Mouse (Mus musculus) heart, embryonic 16.5 days (tissue): ENCODE measurements around the gene Tnrc18. TPM values are rescaled to one million over a fixed set of nuclear protein-coding genes. Genes with fewer than 3 reads are reported as not detected.

Source experiments
- ATAC-seq: fragments of 200-750 bp; cut with Nextera tagmentation; replicated peaks from 2 replicates; pipeline ENCODE4 v1.8.0; 2017; ENCODE audit warnings: moderate number of reproducible peaks; ENCODE audit not compliant: insufficient read depth, low FRiP score; ENCODE audit errors: extremely low read depth
- H3K27ac ChIP-seq: fragments of 300-500 bp; sonication (generic); 2 replicates; pipeline ENCODE4 v1.5.1; 2014; ENCODE audit warnings: mild to moderate bottlenecking, low read length, control low read depth, moderate library complexity
- H3K27me3 ChIP-seq: fragments of 300-500 bp; sonication (generic); 2 replicates; pipeline ENCODE4 v1.6.1; 2014; ENCODE audit warnings: low read length, mixed read lengths; ENCODE audit not compliant: control insufficient read depth, insufficient read depth
- H3K36me3 ChIP-seq: fragments of 300-500 bp; sonication (generic); 2 replicates; pipeline ENCODE4 v1.6.1; 2014; ENCODE audit not compliant: control insufficient read depth, insufficient read depth
- H3K4me1 ChIP-seq: fragments of 300-500 bp; sonication (generic); 2 replicates; pipeline ENCODE4 v1.6.1; 2014; ENCODE audit warnings: low read length, mixed read lengths; ENCODE audit not compliant: control insufficient read depth, insufficient read depth
- H3K4me2 ChIP-seq: fragments of 300-500 bp; sonication (generic); 2 replicates; pipeline ENCODE4 v1.6.1; 2014; ENCODE audit warnings: low read depth, mild to moderate bottlenecking, control low read depth, low read length
- H3K4me3 ChIP-seq: fragments of 300-500 bp; sonication (generic); 2 replicates; pipeline ENCODE4 v1.5.1; 2014; ENCODE audit warnings: mild to moderate bottlenecking, control low read depth, low read length
- H3K9ac ChIP-seq: fragments of 300-500 bp; sonication (generic); 2 replicates; pipeline ENCODE4 v1.6.1; 2014; ENCODE audit warnings: low read length, control low read depth
- H3K9me3 ChIP-seq: fragments of 300-500 bp; sonication (generic); replicated peaks from 2 replicates; pipeline ENCODE4 v1.6.1; 2016; ENCODE audit warnings: low read length; ENCODE audit not compliant: control insufficient read depth
- WGBS: fragments of 180-500 bp; shearing (Covaris S2); extraction: QIAGEN DNeasy Blood & Tissue Kit; methylation state at CpG from one replicate; pipeline ENCODE4 v1.1.7; 2014; 5-methylcytosine and 5-hydroxymethylcytosine counted together
- polyA plus RNA-seq: library from polyadenylated mRNA; unstranded; fragments of >200 nt; fragmentation: Nextera tagmentation; extraction: Ambion mirVana; gene quantifications from 2 replicates; pipeline ENCODE4 v1.2.1, GENCODE M21; 2015

Tnrc18 gene
- polyA plus RNA-seq, 1 experiment from 2014 or later, result 17.6 TPM

DNA sequence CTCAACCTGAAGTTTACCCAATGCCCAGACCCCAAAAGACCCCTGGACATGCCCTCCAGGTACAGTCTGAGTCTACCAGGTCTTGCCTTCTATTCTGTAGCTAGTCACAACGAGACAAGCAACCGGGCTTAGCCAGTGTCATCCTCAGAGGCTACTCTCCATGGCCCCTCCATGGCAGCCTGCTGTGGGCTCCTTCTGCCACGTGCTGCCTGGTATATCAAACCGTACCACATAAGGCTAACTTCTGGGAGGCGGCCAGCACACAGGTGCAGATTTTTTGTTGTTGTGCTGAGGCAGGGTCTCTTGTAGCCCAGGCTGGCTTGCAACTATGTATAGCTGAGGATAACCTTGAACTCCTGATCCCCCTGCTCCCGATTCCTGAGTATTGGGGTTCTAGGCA, 101.4 kb downstream of the Tnrc18 start:
- H3K27ac ChIP-seq, result no peak overlapping the region
- H3K36me3 ChIP-seq, result no peaks in the 10 kb centered on the region
- no peaks in the 10 kb centered on the region for H3K4me1 ChIP-seq
- peaks cover 5% of the 10 kb centered on the region; the same call in 1 of the 2 replicates for H3K27me3 ChIP-seq
- WGBS, result 73% methylated on average over 6 of the region's 6 CpGs
- peaks cover 9% of the 10 kb centered on the region; the same call in 1 of the 2 replicates for H3K9me3 ChIP-seq
- H3K4me2 ChIP-seq, result no peak overlapping the region
- H3K9ac ChIP-seq, result no peak overlapping the region
- ATAC-seq, result no peak
- no peak overlapping the region for H3K4me3 ChIP-seq

DNA sequence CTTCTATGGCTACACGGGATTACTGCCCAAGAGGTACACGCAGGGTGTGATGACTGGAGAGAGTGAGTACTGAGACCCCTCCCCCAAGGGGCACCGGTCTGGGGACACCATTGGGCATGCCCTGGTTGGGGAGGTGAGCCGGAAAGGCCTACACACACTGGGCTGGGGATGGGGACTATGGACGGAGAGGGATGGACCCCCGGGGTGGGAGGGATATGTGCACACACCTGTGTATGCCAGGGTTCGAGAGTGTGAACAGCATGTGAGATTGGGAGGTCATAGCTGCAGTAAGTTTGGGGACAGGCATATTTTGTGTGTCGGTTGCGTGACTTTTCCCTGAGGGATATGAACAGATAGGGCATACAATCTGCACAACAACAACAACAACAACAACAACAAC, 102.4 kb downstream of the Tnrc18 start:
- peaks cover 5% of the 10 kb centered on the region; the same call in 1 of the 2 replicates for H3K27me3 ChIP-seq
- no peak overlapping the region for H3K4me2 ChIP-seq
- peaks cover 11% of the 10 kb centered on the region; the same call in 1 of the 2 replicates for H3K9me3 ChIP-seq
- no peak overlapping the region for H3K9ac ChIP-seq
- 74% methylated on average over 9 of the region's 9 CpGs for WGBS
- H3K4me1 ChIP-seq, result no peaks in the 10 kb centered on the region
- H3K36me3 ChIP-seq, result no peaks in the 10 kb centered on the region
- H3K4me3 ChIP-seq, result no peak overlapping the region
- no peak overlapping the region for H3K27ac ChIP-seq
- ATAC-seq, result no peak

- Histone ChIP-seq H3K36me3 (no peaks in the 10 kb centered on the region), H3K9ac (no peak overlapping the region), H3K27ac (no peak overlapping the region), H3K4me3 (no peak overlapping the region), H3K4me2 (no peak overlapping the region), H3K9me3 (peaks cover 11% of the 10 kb centered on the region; the same call in 1 of the 2 replicates), H3K27me3 (peaks cover 5% of the 10 kb centered on the region; the same call in 1 of the 2 replicates), H3K4me1 (no peaks in the 10 kb centered on the region)
- 74% methylated on average over 10 of the region's 10 CpGs for WGBS
- ATAC-seq, result no peak
These were observed 103.5 kb downstream of the Tnrc18 start for GRCm38 (mm10) chr5:142713966-142714365.

- Histone ChIP-seq H3K9me3 (peaks cover 11% of the 10 kb centered on the region; the same call in 1 of the 2 replicates), H3K9ac (no peak overlapping the region), H3K4me1 (no peaks in the 10 kb centered on the region), H3K4me3 (no peak overlapping the region), H3K27me3 (peaks cover under 1% of the 10 kb centered on the region; the same call in 1 of the 2 replicates), H3K36me3 (no peaks in the 10 kb centered on the region), H3K4me2 (no peak overlapping the region), H3K27ac (no peak overlapping the region)
- no peak for ATAC-seq
- WGBS, result 83% methylated on average over 5 of the region's 5 CpGs
These were observed 105.1 kb downstream of the Tnrc18 start for GRCm38 (mm10) chr5:142712373-142712772.

DNA sequence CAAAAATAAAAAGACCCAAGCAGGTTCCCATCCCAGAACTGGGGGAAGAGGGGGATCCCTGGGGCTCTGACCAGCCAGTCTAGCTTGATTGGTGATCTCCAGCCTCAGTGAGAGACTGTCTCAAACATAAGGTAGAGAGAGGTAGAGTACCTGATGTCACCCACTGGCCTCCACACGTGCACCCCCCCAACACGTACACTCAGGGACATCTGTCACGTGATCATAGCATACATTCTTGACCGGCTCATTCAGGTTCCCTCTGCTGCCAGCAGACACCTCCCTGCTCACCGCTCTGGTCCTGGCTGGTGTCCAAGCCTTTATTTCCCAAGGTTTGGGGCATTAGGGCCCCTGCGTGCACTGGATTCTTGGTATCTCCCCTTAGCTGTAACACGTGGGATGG, 108.0 kb downstream of the Tnrc18 start:
- H3K4me1 ChIP-seq, result no peaks in the 10 kb centered on the region
- no peak overlapping the region for H3K27ac ChIP-seq
- peaks cover 11% of the 10 kb centered on the region; the same call in 1 of the 2 replicates for H3K9me3 ChIP-seq
- H3K36me3 ChIP-seq, result no peaks in the 10 kb centered on the region
- no peak overlapping the region for H3K4me2 ChIP-seq
- no peak overlapping the region for H3K9ac ChIP-seq
- H3K4me3 ChIP-seq, result no peak overlapping the region
- peaks cover 2% of the 10 kb centered on the region; the same call in 1 of the 2 replicates for H3K27me3 ChIP-seq
- ATAC-seq, result no peak
- WGBS, result 53% methylated on average over 7 of the region's 7 CpGs

DNA sequence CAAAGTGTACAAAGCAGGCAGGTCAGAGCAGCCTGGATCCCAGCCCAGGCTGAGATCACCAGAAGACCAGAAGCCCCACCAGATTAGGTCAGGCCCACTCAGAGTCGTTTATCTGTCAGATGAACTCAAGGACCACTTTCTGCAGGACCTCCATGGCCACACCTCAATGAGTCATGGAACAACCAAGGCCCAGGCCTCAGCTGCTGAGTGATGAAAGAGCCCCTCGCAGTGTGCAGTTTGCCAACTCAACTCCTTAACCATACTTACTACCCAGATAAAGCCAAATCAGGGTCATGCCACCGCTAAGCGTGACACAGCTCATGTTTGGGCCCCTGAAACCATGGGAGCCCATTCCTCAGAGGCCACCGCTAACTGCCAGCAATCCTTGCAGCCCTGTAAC, 109.8 kb downstream of the Tnrc18 start:
- H3K27me3 ChIP-seq, result peaks cover 18% of the 10 kb centered on the region
- no peak overlapping the region for H3K27ac ChIP-seq
- no peaks in the 10 kb centered on the region for H3K36me3 ChIP-seq
- no peak overlapping the region for H3K4me3 ChIP-seq
- no peaks in the 10 kb centered on the region; the same call in 1 of the 2 replicates for H3K4me1 ChIP-seq
- H3K9ac ChIP-seq, result no peak overlapping the region
- WGBS, result 68% methylated on average over 5 of the region's 5 CpGs
- H3K9me3 ChIP-seq, result peaks cover 11% of the 10 kb centered on the region; the same call in 1 of the 2 replicates
- no peak for ATAC-seq
- no peak overlapping the region for H3K4me2 ChIP-seq

GRCm38 (mm10) chr5:142703569-142703968, 113.9 kb downstream of the Tnrc18 start:
- no peak overlapping the region for H3K4me3 ChIP-seq
- peaks cover 6% of the 10 kb centered on the region for H3K4me1 ChIP-seq
- H3K27ac ChIP-seq, result no peak overlapping the region
- H3K9me3 ChIP-seq, result no peaks in the 10 kb centered on the region
- no peak overlapping the region for H3K4me2 ChIP-seq
- H3K9ac ChIP-seq, result no peak overlapping the region
- ATAC-seq, result no peak
- H3K27me3 ChIP-seq, result peaks cover 40% of the 10 kb centered on the region
- WGBS, result 75% methylated on average over 10 of the region's 10 CpGs
- H3K36me3 ChIP-seq, result no peaks in the 10 kb centered on the region

DNA sequence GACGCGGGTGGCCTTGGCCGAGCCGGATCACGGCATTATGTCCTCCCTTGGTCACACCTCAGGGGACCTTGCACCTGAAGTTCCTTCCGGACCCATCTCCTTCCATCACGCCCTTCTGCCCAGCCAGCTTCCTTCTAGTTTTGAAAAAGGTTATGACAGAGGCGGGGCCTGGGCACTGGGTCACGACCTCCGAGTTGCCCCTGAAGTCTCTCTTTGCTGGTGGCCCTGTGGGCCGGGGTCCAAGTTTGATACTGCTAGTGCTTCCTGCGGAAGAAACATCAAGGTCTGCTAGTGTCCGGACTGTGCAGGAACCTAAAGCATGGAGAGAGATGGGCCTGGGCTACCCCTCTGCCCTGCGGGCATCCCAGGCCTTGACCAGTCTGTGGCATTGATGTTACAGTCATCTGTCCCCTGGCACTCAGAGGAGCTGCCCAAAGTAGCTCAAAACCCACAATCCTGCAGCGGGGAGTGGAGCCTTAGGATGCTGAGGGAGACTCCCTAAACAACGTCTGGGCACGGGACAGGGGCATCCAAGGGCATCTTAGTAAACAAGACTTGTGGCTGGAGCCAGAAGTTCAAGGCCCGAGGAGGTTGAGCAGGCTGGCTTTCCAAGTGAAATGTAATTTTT, 114.8 kb downstream of the Tnrc18 start:
- Histone ChIP-seq H3K27ac (no peak overlapping the region), H3K27me3 (peaks cover 40% of the 10 kb centered on the region), H3K9ac (peak overlapping the region; percentile 53), H3K36me3 (no peaks in the 10 kb centered on the region), H3K4me1 (peaks cover 6% of the 10 kb centered on the region), H3K4me2 (peak overlapping the region; percentile 91), H3K9me3 (no peaks in the 10 kb centered on the region), H3K4me3 (peak overlapping the region; percentile 59)
- WGBS, result 23% methylated on average over 18 of the region's 18 CpGs
- no peak for ATAC-seq

DNA sequence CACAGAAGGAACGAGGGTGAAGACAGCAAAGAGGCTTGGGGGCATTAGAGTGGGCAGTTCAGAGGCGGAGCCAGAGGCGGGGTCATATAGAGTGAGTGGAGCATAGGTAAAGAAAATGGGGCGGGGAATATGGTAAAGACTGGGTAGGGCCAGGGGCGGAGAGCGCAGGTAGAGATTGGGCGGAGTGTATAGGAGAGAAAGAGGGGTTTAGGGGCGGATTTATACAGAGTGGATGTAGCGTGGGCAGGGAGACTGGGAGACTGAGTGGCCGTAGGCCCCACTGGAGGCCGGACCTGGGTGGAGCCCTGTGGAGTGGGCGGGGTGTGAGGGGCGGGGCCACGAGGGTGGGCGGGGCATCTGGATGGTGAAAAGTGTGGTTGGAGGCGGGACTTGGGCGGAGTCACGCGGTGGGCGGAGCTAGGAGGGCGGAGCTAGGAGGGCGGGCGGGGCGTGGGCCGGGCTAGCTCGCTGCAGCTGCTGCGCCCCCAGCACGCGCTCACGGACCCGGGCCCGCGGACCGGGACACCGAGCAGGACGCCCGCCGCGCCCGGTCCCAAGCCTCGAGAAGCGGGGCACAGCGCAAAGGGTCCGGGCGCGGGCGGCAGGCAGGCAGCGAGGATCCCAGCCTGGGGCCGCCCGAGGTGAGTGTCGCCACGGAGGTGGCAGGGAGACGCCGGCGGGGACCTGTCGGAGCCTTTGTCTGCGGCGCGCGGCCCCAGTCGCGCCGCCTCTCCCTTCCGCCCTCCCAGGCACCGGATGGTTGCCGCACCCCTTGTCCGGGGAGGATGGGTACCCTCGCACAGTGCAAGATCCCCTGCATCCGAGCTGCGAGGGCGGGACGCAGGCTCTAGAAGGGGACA, 115.6 kb downstream of the Tnrc18 start:
- H3K4me2 ChIP-seq, result peak overlapping the region; percentile 91
- no peaks in the 10 kb centered on the region for H3K9me3 ChIP-seq
- ATAC-seq, result peak; percentile 63
- H3K27me3 ChIP-seq, result peaks cover 40% of the 10 kb centered on the region
- whole genome bisulfite sequencing, result under 1% methylated on average over 60 of the region's 72 CpGs
- H3K4me3 ChIP-seq, result peak overlapping the region; percentile 59
- no peaks in the 10 kb centered on the region for H3K36me3 ChIP-seq
- peaks cover 6% of the 10 kb centered on the region for H3K4me1 ChIP-seq
- H3K27ac ChIP-seq, result no peak overlapping the region
- H3K9ac ChIP-seq, result peak overlapping the region; percentile 53
